Mouse (Mus musculus) liver, embryonic 15.5 days (tissue): ENCODE results near the gene Gm16181. TPM values are rescaled to one million over a fixed set of nuclear protein-coding genes. Genes with fewer than 3 reads are reported as not detected.

ENCODE experiments used
- ATAC-seq: fragments of 200-750 bp; cut with Nextera tagmentation; 2 replicates; pipeline ENCODE4 v1.8.0; 2017; ENCODE audit warnings: moderate number of reproducible peaks, mild to moderate bottlenecking, moderate library complexity; ENCODE audit not compliant: insufficient read depth
- H3K27ac ChIP-seq: fragments of 300-500 bp; sonication (generic); replicated peaks from 2 replicates; pipeline ENCODE4 v1.5.1; 2015; ENCODE audit warnings: mild to moderate bottlenecking, inconsistent platforms
- H3K27me3 ChIP-seq: fragments of 300-500 bp; sonication (generic); 2 replicates; pipeline ENCODE4 v1.6.1; 2015; ENCODE audit warnings: mild to moderate bottlenecking, inconsistent platforms
- H3K36me3 ChIP-seq: fragments of 300-500 bp; sonication (generic); replicated peaks from 2 replicates; pipeline ENCODE4 v1.6.1; 2015; ENCODE audit warnings: moderate library complexity, mild to moderate bottlenecking, inconsistent platforms
- H3K4me1 ChIP-seq: fragments of 300-500 bp; sonication (generic); replicated peaks from 2 replicates; pipeline ENCODE4 v1.6.1; 2015; ENCODE audit warnings: inconsistent platforms
- H3K4me2 ChIP-seq: fragments of 300-500 bp; sonication (generic); 2 replicates; pipeline ENCODE4 v1.6.1; 2015; ENCODE audit warnings: moderate library complexity, mild to moderate bottlenecking, inconsistent platforms
- H3K4me3 ChIP-seq: fragments of 300-500 bp; sonication (generic); replicated peaks from 2 replicates; pipeline ENCODE4 v1.5.1; 2015; ENCODE audit warnings: mild to moderate bottlenecking, inconsistent platforms
- H3K9ac ChIP-seq: fragments of 300-500 bp; sonication (generic); 2 replicates; pipeline ENCODE4 v1.6.1; 2015; ENCODE audit warnings: moderate library complexity, mild to moderate bottlenecking, inconsistent platforms
- H3K9me3 ChIP-seq: fragments of 300-500 bp; sonication (generic); replicated peaks from 2 replicates; pipeline ENCODE4 v1.6.1; 2016; ENCODE audit warnings: inconsistent platforms
- WGBS: fragments of 180-500 bp; shearing (Covaris S2); methylation state at CpG from one replicate; pipeline ENCODE4 v1.1.7; 2015; ENCODE audit warnings: mixed read lengths; ENCODE audit not compliant: insufficient replicate concordance; 5-methylcytosine and 5-hydroxymethylcytosine counted together
- microRNA-seq: library from miRNA; unstranded; fragments of <30 nt; microRNA quantifications from one replicate; pipeline ENCODE4, GENCODE M21; 2016
- polyA plus RNA-seq: library from polyadenylated mRNA; unstranded; fragments of >200 nt; fragmentation: Nextera tagmentation; extraction: Ambion mirVana; gene quantifications from 2 replicates; pipeline ENCODE4 v1.2.1, GENCODE M21; 2015

The Gm16181 gene
- polyA plus RNA-seq, 1 experiment from 2014 or later: 0.24 TPM

DNA sequence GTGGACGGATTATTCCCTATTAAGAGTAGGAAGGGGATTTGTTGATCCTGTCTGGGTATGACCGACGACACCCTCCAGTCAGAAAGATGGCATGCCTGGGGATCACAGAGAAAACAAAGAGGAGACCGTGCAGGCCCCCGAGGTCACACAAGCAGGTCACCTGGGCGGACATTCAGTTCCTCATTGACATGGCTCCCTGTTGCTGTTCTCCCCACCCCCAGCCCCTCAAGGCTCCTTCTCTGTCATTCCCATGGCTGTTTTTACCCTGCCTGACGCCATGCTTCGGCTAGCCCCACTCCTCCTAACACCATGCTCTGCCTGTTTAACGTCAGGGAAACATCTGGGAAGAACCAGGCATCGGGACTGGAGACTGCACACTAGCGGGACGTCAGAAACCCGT lies 41.0 kb downstream of the Gm16181 start:
- Histone ChIP-seq H3K9ac (no peak overlapping the region), H3K36me3 (no peaks in the 10 kb centered on the region), H3K4me2 (no peak overlapping the region), H3K9me3 (no peaks in the 10 kb centered on the region), H3K4me1 (peaks cover 44% of the 10 kb centered on the region), H3K27ac (no peak overlapping the region), H3K27me3 (peaks cover 23% of the 10 kb centered on the region), H3K4me3 (no peak overlapping the region)
- WGBS: 73% methylated on average over 13 of the region's 13 CpGs
- ATAC-seq: no peak

DNA sequence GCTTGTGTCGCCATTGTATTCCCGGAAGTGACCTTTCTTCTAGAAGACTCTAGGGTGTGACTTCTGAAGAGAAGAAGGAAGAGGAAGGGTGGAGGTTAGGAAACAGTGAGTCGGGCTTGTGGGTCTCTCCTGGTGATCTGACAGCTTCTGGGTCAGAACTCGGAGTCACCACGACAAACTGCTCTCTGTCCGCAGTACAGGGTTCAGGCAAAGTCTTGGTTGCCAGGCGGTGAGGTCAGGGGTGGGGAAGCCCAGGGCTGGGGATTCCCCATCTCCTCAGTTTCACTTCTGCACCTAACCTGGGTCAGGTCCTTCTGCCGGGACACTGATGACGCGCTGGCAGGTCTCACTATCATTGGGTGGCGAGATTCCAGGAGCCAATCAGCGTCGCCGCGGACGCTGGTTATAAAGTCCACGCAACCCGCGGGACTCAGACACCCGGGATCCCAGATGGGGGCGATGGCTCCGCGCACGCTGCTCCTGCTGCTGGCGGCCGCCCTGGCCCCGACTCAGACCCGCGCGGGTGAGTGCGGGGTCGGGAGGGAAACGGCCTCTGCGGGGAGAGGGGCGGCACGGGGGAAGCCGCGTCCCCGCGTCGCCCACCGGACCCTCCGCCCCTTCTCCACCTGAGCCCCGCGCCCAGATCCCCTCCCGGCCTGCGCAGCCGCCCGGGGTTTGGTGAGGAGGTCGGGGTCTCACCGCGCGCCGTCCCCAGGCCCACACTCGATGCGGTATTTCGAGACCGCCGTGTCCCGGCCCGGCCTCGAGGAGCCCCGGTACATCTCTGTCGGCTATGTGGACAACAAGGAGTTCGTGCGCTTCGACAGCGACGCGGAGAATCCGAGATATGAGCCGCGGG lies 42.3 kb downstream of the Gm16181 start, which contains the start of gene H2-D1:
TSS of gene H2-D1 (plus strand) at position 67 of the 859 bp plus-strand sequence.
- WGBS: under 1% methylated on average over 73 of the region's 73 CpGs
- H3K4me2 ChIP-seq: peak within 1 kb of the TSS; percentile 100
- no peaks in the 10 kb centered on the region for H3K9me3 ChIP-seq
- H3K9ac ChIP-seq: peak within 1 kb of the TSS; percentile 78
- H3K4me3 ChIP-seq: peak within 1 kb of the TSS; percentile 83
- no peaks in the 10 kb centered on the region for H3K36me3 ChIP-seq
- H3K27ac ChIP-seq: peak within 1 kb of the TSS; percentile 62
- ATAC-seq: peak; percentile 86
- H3K27me3 ChIP-seq: peaks cover 23% of the 10 kb centered on the region
- H3K4me1 ChIP-seq: peaks cover 33% of the 10 kb centered on the region

DNA sequence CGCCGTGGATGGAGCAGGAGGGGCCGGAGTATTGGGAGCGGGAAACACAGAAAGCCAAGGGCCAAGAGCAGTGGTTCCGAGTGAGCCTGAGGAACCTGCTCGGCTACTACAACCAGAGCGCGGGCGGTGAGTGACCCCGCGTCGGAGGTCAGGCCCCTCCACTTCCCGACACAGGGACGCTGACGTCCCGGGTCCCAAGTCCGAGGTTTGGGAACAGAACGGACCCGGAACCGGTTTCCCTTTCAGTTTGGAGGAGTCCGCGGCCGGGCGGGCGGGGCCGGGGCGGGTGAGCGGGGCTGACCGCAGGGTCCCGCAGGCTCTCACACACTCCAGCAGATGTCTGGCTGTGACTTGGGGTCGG lies 42.9 kb downstream of the Gm16181 start:
- H3K4me2 ChIP-seq: peak overlapping the region; percentile 100
- H3K36me3 ChIP-seq: no peaks in the 10 kb centered on the region
- peak overlapping the region; percentile 78 for H3K9ac ChIP-seq
- peak overlapping the region; percentile 62; the same call in 1 of the 2 replicates for H3K27ac ChIP-seq
- H3K4me1 ChIP-seq: peaks cover 28% of the 10 kb centered on the region
- H3K27me3 ChIP-seq: peaks cover 23% of the 10 kb centered on the region
- ATAC-seq: peak; percentile 17
- WGBS: under 1% methylated on average over 31 of the region's 31 CpGs
- H3K9me3 ChIP-seq: no peaks in the 10 kb centered on the region
- peak overlapping the region; percentile 83 for H3K4me3 ChIP-seq

DNA sequence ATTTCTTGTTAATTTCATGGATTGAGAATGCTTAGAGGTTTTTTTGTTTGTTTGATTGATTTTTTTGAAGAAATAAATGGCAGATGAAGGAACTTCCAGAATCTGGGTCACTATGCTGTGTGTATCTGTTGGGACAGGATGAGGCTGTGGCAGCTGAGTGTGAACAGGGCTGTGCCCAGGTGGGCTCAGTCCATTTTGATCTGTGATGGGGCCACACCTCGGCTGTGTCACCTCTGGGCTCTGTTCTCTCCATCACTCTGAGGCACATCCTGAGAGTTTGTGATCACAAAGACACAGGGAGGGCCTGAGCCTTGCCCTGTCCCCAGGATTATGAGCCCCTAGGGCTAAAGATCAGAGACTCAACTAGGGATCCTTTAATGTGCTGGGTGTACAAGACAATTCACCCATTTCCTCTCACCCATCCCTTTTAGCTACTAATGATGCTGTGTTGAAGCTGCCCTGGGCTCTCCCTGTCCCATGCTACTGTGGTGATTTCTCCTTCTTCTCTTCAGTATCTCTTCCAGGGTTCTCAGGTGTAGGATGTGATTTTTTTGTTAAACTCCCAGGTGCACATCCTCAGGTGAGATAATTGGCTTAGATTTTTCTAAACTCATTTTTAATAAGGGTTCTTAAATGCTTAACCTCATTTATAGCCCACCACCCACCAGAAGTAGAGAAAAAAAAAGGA lies 46.9 kb downstream of the Gm16181 start:
- Histone ChIP-seq H3K27ac (no peak overlapping the region), H3K9ac (no peak overlapping the region), H3K4me2 (no peak overlapping the region), H3K27me3 (peaks cover 10% of the 10 kb centered on the region), H3K9me3 (no peaks in the 10 kb centered on the region), H3K4me3 (no peak overlapping the region), H3K4me1 (peaks cover 8% of the 10 kb centered on the region), H3K36me3 (no peaks in the 10 kb centered on the region)
- no peak for ATAC-seq
- WGBS: 36% methylated on average over 1 of the region's 1 CpGs

DNA sequence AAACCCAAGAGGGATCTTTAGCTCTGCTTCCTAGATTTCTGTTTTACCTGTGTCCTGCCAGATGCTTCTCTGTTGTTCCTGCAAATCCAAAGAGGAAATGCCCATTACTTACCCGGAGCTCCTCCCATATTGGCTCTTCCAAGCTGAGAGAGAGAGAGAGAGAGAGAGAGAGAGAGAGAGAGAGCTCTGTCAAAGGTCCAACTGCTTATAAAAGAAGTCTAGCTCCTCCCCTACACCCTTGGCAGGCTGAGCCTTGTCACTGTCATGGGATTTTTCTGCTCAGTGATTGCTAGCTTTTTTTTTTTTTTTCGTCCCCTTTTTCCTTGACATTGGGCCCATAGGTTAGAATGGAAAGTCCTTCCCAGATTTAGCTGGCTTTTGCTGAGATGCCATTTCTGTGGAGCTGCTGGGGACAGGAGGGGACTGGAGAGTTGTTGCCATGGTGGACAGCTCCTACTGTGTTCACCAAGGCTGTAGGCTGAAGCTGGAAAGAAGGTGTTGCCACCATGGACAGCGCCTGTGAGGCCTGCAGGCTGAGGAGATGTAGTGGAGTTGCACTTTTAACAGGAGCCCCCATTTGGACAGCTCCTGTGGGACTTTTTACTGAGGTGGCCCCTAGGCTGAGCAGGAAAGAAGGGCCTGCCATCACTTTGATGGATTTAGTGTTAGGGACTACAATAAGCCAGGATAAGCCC lies 49.2 kb downstream of the Gm16181 start:
- Histone ChIP-seq H3K4me2 (no peak overlapping the region), H3K27ac (no peak overlapping the region), H3K9me3 (no peaks in the 10 kb centered on the region), H3K27me3 (peaks cover 1% of the 10 kb centered on the region; the same call in 1 of the 2 replicates), H3K4me1 (no peaks in the 10 kb centered on the region; the same call in 1 of the 2 replicates), H3K9ac (no peak overlapping the region), H3K36me3 (no peaks in the 10 kb centered on the region), H3K4me3 (no peak overlapping the region)
- 23% methylated on average over 3 of the region's 3 CpGs for WGBS
- ATAC-seq: no peak

DNA sequence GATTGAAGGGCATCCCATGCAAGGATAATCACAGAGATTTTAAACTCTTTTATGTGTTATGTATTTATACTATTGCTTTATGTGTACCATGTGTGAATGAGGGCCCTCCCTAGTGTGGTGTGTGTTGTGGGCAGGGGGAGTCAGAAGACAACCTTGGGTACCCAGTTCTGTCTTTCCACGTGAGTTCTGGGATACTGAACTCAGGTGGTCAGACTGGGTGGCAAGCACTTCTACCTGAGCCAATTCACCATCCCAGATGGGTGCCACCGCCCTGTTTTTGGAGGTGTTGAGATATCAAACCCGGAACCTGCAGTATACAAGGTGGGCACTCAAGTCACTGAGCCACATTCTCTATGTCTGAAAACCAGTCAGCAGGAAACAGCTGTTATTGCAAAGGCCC lies 51.6 kb downstream of the Gm16181 start:
- Histone ChIP-seq H3K4me3 (no peak overlapping the region), H3K4me2 (no peak overlapping the region), H3K9ac (no peak overlapping the region), H3K36me3 (no peaks in the 10 kb centered on the region), H3K27me3 (peaks cover 26% of the 10 kb centered on the region), H3K9me3 (no peaks in the 10 kb centered on the region), H3K27ac (no peak overlapping the region), H3K4me1 (no peaks in the 10 kb centered on the region; the same call in 1 of the 2 replicates)
- 54% methylated on average over 3 of the region's 3 CpGs for WGBS
- ATAC-seq: no peak

Small RNA genes within 50 kb of the gene (microRNA-seq; reads per million reads assigned to microRNA genes)
- gene Mir6973a: not detected
- gene Mir6974: not detected
- gene Mir6975: 2.0 reads per million
- gene Mir8094: 1.3 reads per million

Other genes starting within 250 kb of the Gm16181 start
- 0.96 and 1.6 TPM in 2 replicates for gene Hspa1a, start 248.7 kb upstream of the Gm16181 start, polyA plus RNA-seq
- 0.25 and 0.31 TPM in 2 replicates for gene Hspa1l, start 248.1 kb upstream of the Gm16181 start, polyA plus RNA-seq
- 120 and 123 TPM in 2 replicates for gene Lsm2, start 239.0 kb upstream of the Gm16181 start, polyA plus RNA-seq
- gene Vars, start 219.8 kb upstream of the Gm16181 start, polyA plus RNA-seq: 99.0 and 133 TPM in 2 replicates
- 0.09 and 0.12 TPM in 2 replicates for gene Vwa7, start 204.3 kb upstream of the Gm16181 start, polyA plus RNA-seq
- 2.2 and 2.3 TPM in 2 replicates for gene Sapcd1, start 192.8 kb upstream of the Gm16181 start, polyA plus RNA-seq
- 3.4 and 4.3 TPM in 2 replicates for gene Msh5, start 174.1 kb upstream of the Gm16181 start, polyA plus RNA-seq
- 120 and 122 TPM in 2 replicates for gene Clic1, start 170.9 kb upstream of the Gm16181 start, polyA plus RNA-seq
- gene Ddah2, start 161.8 kb upstream of the Gm16181 start, polyA plus RNA-seq: 18.6 and 22.8 TPM in 2 replicates
- gene Ly6g6c, start 155.4 kb upstream of the Gm16181 start, polyA plus RNA-seq: 0.21 and 0.40 TPM in 2 replicates
- gene Mpig6b, start 154.7 kb upstream of the Gm16181 start, polyA plus RNA-seq: 3.2 and 4.4 TPM in 2 replicates
- gene Ly6g6e, start 143.9 kb upstream of the Gm16181 start, polyA plus RNA-seq: 0.12 and 0.26 TPM in 2 replicates
- gene Ly6g6d, start 142.8 kb upstream of the Gm16181 start, polyA plus RNA-seq: 0.41 and 0.70 TPM in 2 replicates
- gene Ly6g6f, start 135.2 kb upstream of the Gm16181 start, polyA plus RNA-seq: 5.1 and 7.0 TPM in 2 replicates
- gene Abhd16a, start 131.6 kb upstream of the Gm16181 start, polyA plus RNA-seq: 50.0 and 53.2 TPM in 2 replicates
- gene Ly6g5c, start 112.6 kb upstream of the Gm16181 start, polyA plus RNA-seq: not detected in 2 replicates
- 0.23 and 0.24 TPM in 2 replicates for gene Ly6g5b, start 105.4 kb upstream of the Gm16181 start, polyA plus RNA-seq
- gene Gpank1, start 99.4 kb upstream of the Gm16181 start, polyA plus RNA-seq: 12.8 and 15.5 TPM in 2 replicates
- gene Csnk2b, start 98.8 kb upstream of the Gm16181 start, polyA plus RNA-seq: 125 TPM in 2 replicates
- gene D17H6S53E, start 94.5 kb upstream of the Gm16181 start, polyA plus RNA-seq: 2.2 and 2.5 TPM in 2 replicates
- 853 and 907 TPM in 2 replicates for gene Apom, start 88.8 kb upstream of the Gm16181 start, polyA plus RNA-seq
- 19.3 and 20.0 TPM in 2 replicates for gene Bag6, start 85.7 kb upstream of the Gm16181 start, polyA plus RNA-seq
- 46.9 and 52.2 TPM in 2 replicates for gene Prrc2a, start 55.9 kb upstream of the Gm16181 start, polyA plus RNA-seq
- gene Aif1, start 44.8 kb upstream of the Gm16181 start, polyA plus RNA-seq: 20.5 and 22.2 TPM in 2 replicates
- 40.1 and 40.2 TPM in 2 replicates for gene Lst1, start 32.4 kb upstream of the Gm16181 start, polyA plus RNA-seq
- gene Ltb, start 26.4 kb upstream of the Gm16181 start, polyA plus RNA-seq: 1.2 and 2.0 TPM in 2 replicates
- gene Tnf, start 18.8 kb upstream of the Gm16181 start, polyA plus RNA-seq: 0.31 and 0.36 TPM in 2 replicates
- 0.06 TPM in 1 of 2 replicates, not detected in the other for gene Lta, start 15.5 kb upstream of the Gm16181 start, polyA plus RNA-seq
- 0.58 and 0.63 TPM in 2 replicates for gene Atp6v1g2, start 12.8 kb downstream of the Gm16181 start, polyA plus RNA-seq
- 3.2 and 3.6 TPM in 2 replicates for gene Nfkbil1, start 15.0 kb downstream of the Gm16181 start, polyA plus RNA-seq
- 141 and 150 TPM in 2 replicates for gene Ddx39b, start 20.9 kb downstream of the Gm16181 start, polyA plus RNA-seq
- gene H2-D1, start 41.9 kb downstream of the Gm16181 start, polyA plus RNA-seq: 99.7 and 119 TPM in 2 replicates
- 0.58 and 0.70 TPM in 2 replicates for gene H2-Q1, start 99.6 kb downstream of the Gm16181 start, polyA plus RNA-seq
- gene H2-Q2, start 121.4 kb downstream of the Gm16181 start, polyA plus RNA-seq: 0.94 and 1.4 TPM in 2 replicates
- gene H2-Q4, start 158.8 kb downstream of the Gm16181 start, polyA plus RNA-seq: 2.2 and 2.7 TPM in 2 replicates
- 9.5 and 11.9 TPM in 2 replicates for gene H2-Q6, start 204.0 kb downstream of the Gm16181 start, polyA plus RNA-seq
- gene H2-Q7, start 218.3 kb downstream of the Gm16181 start, polyA plus RNA-seq: 18.4 and 18.7 TPM in 2 replicates
- 322 and 403 TPM in 2 replicates for gene H2-Q10, start 249.3 kb downstream of the Gm16181 start, polyA plus RNA-seq